Mouse (Mus musculus) heart, adult 8-10 months (tissue): ENCODE data around the gene Gzmd. TPM values are rescaled to one million over a fixed set of nuclear protein-coding genes. Genes with fewer than 3 reads are reported as not detected.

Experiments
- DNase-seq: peaks from one replicate; pipeline ENCODE4 v3.0.0; 2022; ENCODE audit warnings: low spot score
- microRNA-seq: library from miRNA; unstranded; fragments of <30 nt; microRNA quantifications from one replicate; pipeline ENCODE4 v1.2.0, GENCODE M21; 2022
- total RNA-seq, 4 experiments: library from RNA; stranded (reverse); gene quantifications; 2 replicates each; pipeline ENCODE4 v1.2.4; 2022

The Gzmd gene
- total RNA-seq, 4 experiments from 2014 or later, result not detected

GRCm38 (mm10) chr14:56082016-56082415, 50.4 kb downstream of the Gzmd start:
- DNase-seq, result no peak

Small RNA genes lying within 50 kb of the gene (microRNA-seq; reads per million reads assigned to microRNA genes)
- gene Mir6949, result not detected

Other genes with a start within 250 kb of the Gzmd start
- gene Cbln3, start 248.2 kb downstream of the Gzmd start, total RNA-seq, result under 1 TPM in 1 of 4 experiments, not detected in 3; 0.06 TPM
- 10 to 100 TPM in 2 of 4 experiments, 1 to 10 TPM in 2; 8.1 to 11.7 (median 10.3) TPM for gene Khnyn, start 247.7 kb downstream of the Gzmd start, total RNA-seq
- 100 to 1,000 TPM; 120 to 148 (median 130) TPM for gene Sdr39u1, start 232.3 kb downstream of the Gzmd start, total RNA-seq
- gene Cma1, start 187.9 kb downstream of the Gzmd start, total RNA-seq, result 1 to 10 TPM in 2 of 4 experiments, under 1 TPM in 2; 0.57 to 1.2 (median 0.99) TPM
- gene Cma2, start 181.6 kb downstream of the Gzmd start, total RNA-seq, result not detected
- gene Mcpt1, start 114.6 kb downstream of the Gzmd start, total RNA-seq, result not detected
- not detected for gene Mcpt9, start 102.1 kb downstream of the Gzmd start, total RNA-seq
- not detected for gene Mcpt2, start 90.6 kb downstream of the Gzmd start, total RNA-seq
- 1 to 10 TPM in 2 of 4 experiments, under 1 TPM in 2; 0.65 to 1.8 (median 1.1) TPM for gene Mcpt4, start 70.3 kb downstream of the Gzmd start, total RNA-seq
- not detected for gene Mcpt8, start 47.3 kb downstream of the Gzmd start, total RNA-seq
- gene Ctsg, start 30.0 kb downstream of the Gzmd start, total RNA-seq, result not detected
- gene Gzme, start 12.0 kb downstream of the Gzmd start, total RNA-seq, result not detected
- gene Gzmg, start 27.0 kb upstream of the Gzmd start, total RNA-seq, result not detected
- not detected for gene Gzmn, start 42.0 kb upstream of the Gzmd start, total RNA-seq
- gene Gzmf, start 78.8 kb upstream of the Gzmd start, total RNA-seq, result not detected
- not detected for gene Gzmc, start 102.0 kb upstream of the Gzmd start, total RNA-seq
- gene Gzmb, start 129.7 kb upstream of the Gzmd start, total RNA-seq, result not detected
- not detected for gene Atp12a, start 232.5 kb upstream of the Gzmd start, total RNA-seq